Mouse (Mus musculus) megakaryocyte, embryonic 14.5 days (primary cell): ENCODE results near the gene Dbnl.

ENCODE experiments used
- FLI1 ChIP-seq: IDR thresholded peaks from 2 replicates; pipeline ENCODE4 v1.6.1; 2012; ENCODE audit warnings: low read length, inconsistent platforms, mixed read lengths
- GATA1 ChIP-seq: IDR thresholded peaks from 3 replicates; pipeline ENCODE4 v1.6.1; 2012; ENCODE audit warnings: mixed read lengths, low read length, inconsistent platforms, borderline replicate concordance

DNA sequence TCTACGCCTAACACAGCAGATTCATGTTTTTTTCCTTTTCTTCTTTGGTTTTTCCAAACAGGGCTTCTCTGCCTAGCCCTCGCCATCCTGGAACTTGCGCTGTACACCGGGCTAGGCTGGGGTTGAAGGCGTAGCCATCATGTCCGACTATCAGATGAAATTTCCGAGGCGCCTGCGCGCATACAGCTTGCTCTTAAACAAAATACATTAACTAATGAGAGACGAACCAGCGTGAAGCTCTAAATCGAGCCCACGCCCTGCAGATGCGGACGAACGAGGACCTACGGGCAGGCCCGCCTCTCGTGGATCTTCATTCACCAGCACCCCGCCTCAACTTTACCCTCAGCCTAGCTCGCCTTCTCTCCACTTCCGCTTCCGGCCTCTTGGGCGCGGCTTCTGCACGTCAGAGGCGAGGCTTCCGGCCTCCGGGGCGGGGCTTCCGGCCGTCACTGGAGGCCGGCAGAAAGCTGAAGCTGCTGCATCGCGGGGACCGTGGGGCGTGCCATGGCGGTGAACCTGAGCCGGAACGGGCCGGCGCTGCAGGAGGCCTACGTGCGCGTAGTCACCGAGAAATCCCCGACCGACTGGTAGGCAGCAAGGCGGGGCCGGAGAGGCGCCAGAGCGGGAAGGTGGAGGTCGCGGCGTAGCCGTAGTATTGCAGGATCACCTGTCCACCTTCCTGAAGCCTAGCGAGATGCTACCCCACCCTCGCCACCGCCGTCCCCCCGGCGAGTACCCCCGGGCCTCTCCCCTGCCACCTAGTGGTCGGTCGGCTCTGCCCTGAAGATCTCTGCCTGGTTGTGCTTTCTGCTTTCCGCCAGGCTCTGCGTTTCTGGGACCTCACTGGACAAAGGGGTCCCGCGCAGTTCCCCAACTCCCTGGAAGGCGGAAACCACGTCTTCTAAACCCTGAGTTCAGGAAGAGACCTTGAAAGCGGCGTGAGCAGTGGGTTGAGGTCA, at the start of gene Dbnl:
- TF ChIP-seq GATA1 (no peak), FLI1 (peak; percentile 99)
